Mouse (Mus musculus): ENCODE results near the gene Prm3. TPM values are rescaled to one million over a fixed set of nuclear protein-coding genes. Genes with fewer than 3 reads are reported as not detected.
"Not testable (repeated sequence)": the region's sequence is repeated elsewhere in the genome, so short reads cannot be mapped to it uniquely, and the experiment has no call there.

Gene Prm3
- polyA plus RNA-seq, 1 experiment from 2014 or later = not detected

- no peak for ATAC-seq (ENCODE audit: low FRiP score)
- H3K4me2 ChIP-seq (replicated peaks) = no peak overlapping the region
- no peaks in the 10 kb centered on the region for H3K4me1 ChIP-seq
- no peak overlapping the region for H3K9ac ChIP-seq
- H3K4me3 ChIP-seq = no peak overlapping the region
- no peak overlapping the region for H3K27ac ChIP-seq
- no peaks in the 10 kb centered on the region for H3K27me3 ChIP-seq
- H3K9me3 ChIP-seq (replicated peaks) = no peaks in the 10 kb centered on the region
- no peaks in the 10 kb centered on the region for H3K36me3 ChIP-seq
- WGBS = 90% methylated on average over 1 of the region's 1 CpGs
Observed at GRCm38 (mm10) chr16:10824536-10824935, 33.8 kb upstream of the Prm3 start.

- Histone ChIP-seq H3K4me3 (no peak overlapping the region), H3K9me3 (replicated peaks) (no peaks in the 10 kb centered on the region), H3K27ac (no peak overlapping the region), H3K36me3 (no peaks in the 10 kb centered on the region), H3K4me2 (replicated peaks) (no peak overlapping the region), H3K9ac (no peak overlapping the region), H3K27me3 (no peaks in the 10 kb centered on the region), H3K4me1 (no peaks in the 10 kb centered on the region)
- 74% methylated on average over 4 of the region's 4 CpGs for WGBS
- ATAC-seq (ENCODE audit: low FRiP score) = no peak
Observed at GRCm38 (mm10) chr16:10821387-10821786, 30.7 kb upstream of the Prm3 start.

- no peaks in the 10 kb centered on the region for H3K9me3 ChIP-seq (replicated peaks)
- H3K4me1 ChIP-seq = no peaks in the 10 kb centered on the region
- H3K4me2 ChIP-seq (replicated peaks) = no peak overlapping the region
- no peak overlapping the region for H3K27ac ChIP-seq
- WGBS = 69% methylated on average over 3 of the region's 3 CpGs
- no peaks in the 10 kb centered on the region for H3K27me3 ChIP-seq
- H3K36me3 ChIP-seq = no peaks in the 10 kb centered on the region
- no peak overlapping the region for H3K4me3 ChIP-seq
- no peak for ATAC-seq (ENCODE audit: low FRiP score)
- no peak overlapping the region for H3K9ac ChIP-seq
Observed at GRCm38 (mm10) chr16:10819966-10820365, 29.3 kb upstream of the Prm3 start.

GRCm38 (mm10) chr16:10818579-10819135 is 27.9 kb upstream of the Prm3 start:
- Histone ChIP-seq H3K27me3 (no peaks in the 10 kb centered on the region), H3K4me1 (no peaks in the 10 kb centered on the region), H3K9ac (no peak overlapping the region), H3K27ac (no peak overlapping the region), H3K4me3 (no peak overlapping the region), H3K36me3 (no peaks in the 10 kb centered on the region), H3K9me3 (replicated peaks) (no peaks in the 10 kb centered on the region), H3K4me2 (replicated peaks) (no peak overlapping the region)
- WGBS = 85% methylated on average over 4 of the region's 4 CpGs
- no peak for ATAC-seq (ENCODE audit: low FRiP score)

- no peaks in the 10 kb centered on the region for H3K36me3 ChIP-seq
- no peak overlapping the region for H3K4me3 ChIP-seq
- no peak overlapping the region for H3K4me2 ChIP-seq (replicated peaks)
- no peaks in the 10 kb centered on the region for H3K9me3 ChIP-seq (replicated peaks)
- H3K27ac ChIP-seq = no peak overlapping the region
- ATAC-seq (ENCODE audit: low FRiP score) = no peak
- no peaks in the 10 kb centered on the region for H3K4me1 ChIP-seq
- WGBS = 93% methylated on average over 4 of the region's 4 CpGs
- H3K27me3 ChIP-seq = no peaks in the 10 kb centered on the region
- H3K9ac ChIP-seq = no peak overlapping the region
Observed at GRCm38 (mm10) chr16:10814864-10815263, 24.1 kb upstream of the Prm3 start.

GRCm38 (mm10) chr16:10813726-10814125 is 23.0 kb upstream of the Prm3 start:
- 84% methylated on average over 4 of the region's 4 CpGs for WGBS
- no peaks in the 10 kb centered on the region for H3K4me1 ChIP-seq
- no peaks in the 10 kb centered on the region for H3K9me3 ChIP-seq (replicated peaks)
- no peak for ATAC-seq (ENCODE audit: low FRiP score)
- H3K27me3 ChIP-seq = no peaks in the 10 kb centered on the region
- H3K4me2 ChIP-seq (replicated peaks) = no peak overlapping the region
- H3K4me3 ChIP-seq = no peak overlapping the region
- no peak overlapping the region for H3K27ac ChIP-seq
- no peak overlapping the region for H3K9ac ChIP-seq
- no peaks in the 10 kb centered on the region for H3K36me3 ChIP-seq

- H3K4me2 ChIP-seq (replicated peaks) = no peak within 1 kb of the TSS
- WGBS = 89% methylated on average over 2 of the region's 2 CpGs
- no peaks in the 10 kb centered on the region for H3K36me3 ChIP-seq
- no peak for ATAC-seq (ENCODE audit: low FRiP score)
- H3K27me3 ChIP-seq = no peaks in the 10 kb centered on the region
- H3K4me1 ChIP-seq = no peaks in the 10 kb centered on the region
- no peaks in the 10 kb centered on the region for H3K9me3 ChIP-seq (replicated peaks)
- H3K9ac ChIP-seq = no peak within 1 kb of the TSS
- no peak within 1 kb of the TSS for H3K27ac ChIP-seq
- H3K4me3 ChIP-seq = no peak within 1 kb of the TSS
Observed at GRCm38 (mm10) chr16:10812865-10813371, 22.2 kb upstream of the Prm3 start, which contains the start of gene Gm11172. Gm11172 (plus strand) TSS chr16:10812915.

GRCm38 (mm10) chr16:10810376-10810775 is 19.7 kb upstream of the Prm3 start:
- H3K36me3 ChIP-seq = no peaks in the 10 kb centered on the region
- no peaks in the 10 kb centered on the region for H3K27me3 ChIP-seq
- no peak overlapping the region for H3K4me2 ChIP-seq (replicated peaks)
- H3K4me3 ChIP-seq = no peak overlapping the region
- no peak for ATAC-seq (ENCODE audit: low FRiP score)
- 89% methylated on average over 1 of the region's 1 CpGs for WGBS
- H3K9me3 ChIP-seq (replicated peaks) = no peaks in the 10 kb centered on the region
- no peak overlapping the region for H3K9ac ChIP-seq
- H3K4me1 ChIP-seq = 0 out of 2 replicates have a peak, but pooled peaks cover 5% of the 10 kb centered on the region
- no peak overlapping the region for H3K27ac ChIP-seq

- Histone ChIP-seq H3K27me3 (no peaks in the 10 kb centered on the region), H3K27ac (no peak within 1 kb of the TSS), H3K36me3 (no peaks in the 10 kb centered on the region), H3K9ac (no peak within 1 kb of the TSS), H3K4me3 (no peak within 1 kb of the TSS), H3K4me2 (replicated peaks) (no peak within 1 kb of the TSS), H3K4me1 (0 out of 2 replicates have a peak, but pooled peaks cover 5% of the 10 kb centered on the region), H3K9me3 (replicated peaks) (no peaks in the 10 kb centered on the region)
- no peak for ATAC-seq (ENCODE audit: low FRiP score)
- WGBS = 83% methylated on average over 10 of the region's 10 CpGs
Observed at GRCm38 (mm10) chr16:10805789-10806527, 15.2 kb upstream of the Prm3 start, which contains the start of gene Prm1. Prm1 (minus strand) TSS chr16:10805839.

- not testable (repeated sequence) for H3K36me3 ChIP-seq; H3K9ac ChIP-seq; H3K27ac ChIP-seq; H3K9me3 ChIP-seq (replicated peaks); ATAC-seq (ENCODE audit: low FRiP score); H3K27me3 ChIP-seq; H3K4me2 ChIP-seq (replicated peaks); H3K4me1 ChIP-seq; H3K4me3 ChIP-seq
- WGBS = 94% methylated on average over 3 of the region's 3 CpGs
Observed at GRCm38 (mm10) chr16:10802420-10802819, 11.7 kb upstream of the Prm3 start.

GRCm38 (mm10) chr16:10796034-10796433 is 5.3 kb upstream of the Prm3 start, which contains the start of gene Prm2:
Prm2 (minus strand) TSS chr16:10796134.
- Histone ChIP-seq H3K36me3 (no peaks in the 10 kb centered on the region), H3K27me3 (peaks cover 24% of the 10 kb centered on the region), H3K4me2 (replicated peaks) (no peak within 1 kb of the TSS), H3K9ac (no peak within 1 kb of the TSS), H3K9me3 (replicated peaks) (no peaks in the 10 kb centered on the region), H3K4me1 (no peaks in the 10 kb centered on the region), H3K4me3 (no peak within 1 kb of the TSS), H3K27ac (no peak within 1 kb of the TSS)
- 80% methylated on average over 6 of the region's 6 CpGs for WGBS
- no peak for ATAC-seq (ENCODE audit: low FRiP score)

GRCm38 (mm10) chr16:10788866-10789265 is 1.8 kb downstream of the Prm3 start:
- Histone ChIP-seq H3K27ac (no peak overlapping the region), H3K9me3 (replicated peaks) (no peaks in the 10 kb centered on the region), H3K4me3 (no peak overlapping the region), H3K4me1 (peaks cover 5% of the 10 kb centered on the region; the same call in 1 of the 2 replicates), H3K36me3 (no peaks in the 10 kb centered on the region), H3K4me2 (replicated peaks) (no peak overlapping the region), H3K9ac (no peak overlapping the region), H3K27me3 (peaks cover 18% of the 10 kb centered on the region)
- no peak for ATAC-seq (ENCODE audit: low FRiP score)
- WGBS = 59% methylated on average over 4 of the region's 4 CpGs

Measured in hindbrain, embryonic 12.5 days (tissue).